Mouse (Mus musculus): ENCODE data around the gene Ppp6c. TPM values are rescaled to one million over a fixed set of nuclear protein-coding genes. Genes with fewer than 3 reads are reported as not detected.
"Not testable (repeated sequence)": the region's sequence is repeated elsewhere in the genome, so short reads cannot be mapped to it uniquely, and the experiment has no call there.

The Ppp6c gene
- total RNA-seq (2021) = 10 to 100 TPM; 54.6 to 56.5 TPM
- long read RNA-seq, experiment 1, full-length matches to known transcripts = 44 of 50 reads
- long read RNA-seq, experiment 1, partial matches to known transcripts = 2 of 50 reads
- long read RNA-seq, experiment 1, other reads (novel, unspliced or antisense) = 4 of 50 reads
- long read RNA-seq, experiment 2, full-length matches to known transcripts = 68 of 75 reads
- long read RNA-seq, experiment 2, partial matches to known transcripts = 2 of 75 reads
- long read RNA-seq, experiment 2, other reads (novel, unspliced or antisense) = 5 of 75 reads

GRCm38 (mm10) chr2:39226019-39226640, at the start of gene Ppp6c:
Gene Ppp6c (minus strand): TSS chr2:39226451.
- peak; percentile 91 for DNase-seq

GRCm38 (mm10) chr2:39268357-39268756, 42.1 kb upstream of the Ppp6c start:
- DNase-seq = no peak

- not testable (repeated sequence) for DNase-seq
These were observed 26.0 kb upstream of the Ppp6c start for GRCm38 (mm10) chr2:39252275-39252674.

- DNase-seq = not testable (repeated sequence)
These were observed 20.6 kb upstream of the Ppp6c start for GRCm38 (mm10) chr2:39246862-39247261.

- no peak for DNase-seq
These were observed 480 bp upstream of the Ppp6c start for GRCm38 (mm10) chr2:39226731-39227130.

- DNase-seq = not testable (repeated sequence)
These were observed 776 bp downstream of the Ppp6c start for GRCm38 (mm10) chr2:39225331-39226018.

DNA sequence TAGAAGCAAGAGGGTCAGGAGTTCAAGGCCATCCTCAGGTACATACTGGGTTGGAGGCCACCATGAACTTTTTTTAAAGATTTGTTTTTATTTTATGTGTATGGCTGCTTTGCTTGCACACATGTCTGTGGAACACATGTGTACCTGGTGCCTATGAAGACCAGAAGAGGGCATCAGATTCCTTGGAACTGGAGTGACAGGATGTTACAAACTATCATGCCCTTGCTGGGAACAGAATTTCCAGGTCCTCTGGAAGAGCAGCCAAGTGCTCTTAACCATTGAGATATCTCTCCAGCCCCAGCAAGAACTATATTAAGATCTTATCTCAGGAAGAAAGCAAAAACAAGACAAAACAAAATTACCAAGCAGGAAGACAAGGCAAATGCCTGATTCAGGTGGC, 1.6 kb downstream of the Ppp6c start:
- DNase-seq = no peak

DNA sequence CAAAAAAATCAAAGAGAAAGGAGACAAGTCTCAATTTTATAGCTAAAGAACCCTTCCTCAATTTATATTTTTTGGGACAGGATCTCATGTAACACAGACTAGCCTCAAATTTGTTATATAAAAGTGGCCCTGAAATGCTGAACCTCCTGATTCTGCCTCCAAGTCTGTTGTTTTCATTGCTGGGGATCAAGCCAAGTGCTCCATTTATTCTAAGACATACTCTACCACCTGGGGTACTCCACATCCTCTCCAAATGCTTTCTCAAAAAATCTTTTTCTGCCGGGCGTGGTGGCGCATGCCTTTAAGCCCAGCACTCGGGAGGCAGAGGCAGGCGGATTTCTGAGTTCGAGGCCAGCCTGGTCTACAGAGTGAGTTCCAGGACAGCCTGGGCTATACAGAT, 6.2 kb downstream of the Ppp6c start:
- no peak for DNase-seq

- DNase-seq = no peak
These were observed 7.2 kb downstream of the Ppp6c start for GRCm38 (mm10) chr2:39219034-39219433.

DNA sequence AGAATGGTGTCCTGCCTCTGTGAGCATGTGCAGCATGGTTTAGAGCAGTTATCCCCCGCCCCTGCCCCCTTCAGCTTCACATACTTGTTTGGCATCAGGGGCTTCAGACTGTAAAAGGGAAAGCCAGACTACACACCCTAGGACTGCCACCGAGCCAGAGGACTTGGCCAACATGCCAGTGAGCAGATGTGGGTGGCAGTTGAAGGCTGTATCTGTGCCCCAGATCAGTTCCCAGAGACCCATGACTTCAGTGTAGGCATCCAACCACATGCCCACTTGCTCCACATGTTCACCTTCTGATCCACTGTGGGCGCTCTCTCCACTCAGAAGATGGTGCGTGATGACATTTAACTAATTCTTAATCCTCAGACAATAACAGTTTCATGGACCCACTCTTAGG, 9.1 kb downstream of the Ppp6c start:
- no peak for DNase-seq

- no peak for DNase-seq
These were observed 15.5 kb downstream of the Ppp6c start for GRCm38 (mm10) chr2:39210738-39211137.

- no peak for DNase-seq
These were observed 22.9 kb downstream of the Ppp6c start for GRCm38 (mm10) chr2:39203359-39203758.

- DNase-seq = no peak
These were observed 31.4 kb downstream of the Ppp6c start for GRCm38 (mm10) chr2:39194809-39195208.

- peak; percentile 98 for DNase-seq
These were observed 35.6 kb downstream of the Ppp6c start, which contains the start of gene Scai for GRCm38 (mm10) chr2:39190561-39191056. Gene Scai (minus strand): TSS chr2:39190734.

GRCm38 (mm10) chr2:39189961-39190560, 36.2 kb downstream of the Ppp6c start:
- no peak for DNase-seq

GRCm38 (mm10) chr2:39185942-39186341, 40.3 kb downstream of the Ppp6c start:
- DNase-seq = no peak

DNA sequence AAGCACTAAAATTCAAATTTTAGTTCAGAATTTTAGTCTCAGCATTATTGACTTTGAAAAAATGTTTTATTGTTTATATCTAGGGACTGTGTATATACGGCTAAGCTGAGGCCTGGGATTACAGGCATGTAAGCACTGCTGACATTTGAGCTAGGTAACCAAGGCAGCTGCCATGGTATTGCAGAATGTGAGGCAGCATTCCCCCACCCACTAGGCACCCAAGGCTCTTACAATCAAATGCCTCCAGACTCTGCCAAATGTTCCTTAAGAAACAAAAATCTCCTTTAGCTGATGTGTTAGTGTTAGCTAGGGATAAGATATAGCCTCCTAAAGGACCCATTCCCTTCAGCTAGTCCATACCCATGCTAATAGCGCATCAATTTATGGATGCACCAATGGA, 42.7 kb downstream of the Ppp6c start:
- no peak for DNase-seq

GRCm38 (mm10) chr2:39160996-39161395, 65.3 kb downstream of the Ppp6c start:
- DNase-seq = no peak

GRCm38 (mm10) chr2:39157916-39158315, 68.3 kb downstream of the Ppp6c start:
- no peak for DNase-seq

DNA sequence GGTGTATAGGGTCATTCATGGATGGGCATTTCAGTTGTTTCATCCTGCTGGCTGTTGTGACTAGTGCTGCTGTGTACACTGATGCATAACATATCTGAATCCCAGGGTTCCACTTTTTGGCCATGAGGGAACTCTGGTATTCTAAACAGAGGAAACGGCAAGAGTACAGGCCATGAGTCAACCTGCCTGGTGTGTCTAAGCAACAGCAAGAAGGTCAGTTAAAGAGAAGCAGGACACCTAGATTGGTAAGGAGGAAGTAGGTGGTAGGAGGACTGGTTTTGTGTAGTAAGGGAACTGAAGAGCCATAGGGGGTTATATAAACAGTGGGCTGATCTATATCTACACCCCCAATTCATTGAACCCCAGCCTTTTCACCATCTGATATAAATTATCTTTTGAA, 69.4 kb downstream of the Ppp6c start:
- DNase-seq = no peak

- no peak for DNase-seq
These were observed 75.3 kb downstream of the Ppp6c start for GRCm38 (mm10) chr2:39150943-39151342.

DNA sequence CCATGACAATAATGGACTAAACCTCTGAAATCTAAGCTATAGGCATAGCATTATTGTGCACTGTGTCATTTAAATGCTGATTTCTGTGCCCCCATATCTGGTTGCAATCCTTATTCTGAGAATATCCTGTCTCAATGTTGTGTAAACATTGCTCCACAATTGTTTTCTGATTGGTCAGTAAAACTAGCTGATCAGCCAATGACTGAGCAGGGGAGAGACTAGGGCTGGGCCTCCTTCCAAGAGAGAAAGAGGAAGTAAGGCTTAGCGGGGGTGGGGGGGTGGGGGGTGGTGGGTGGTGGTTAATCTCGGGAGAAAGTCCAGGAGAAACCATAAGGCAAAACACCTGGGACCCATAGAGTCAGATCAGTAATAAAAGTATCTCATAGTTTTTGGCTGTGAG, 78.2 kb downstream of the Ppp6c start:
- DNase-seq = no peak

GRCm38 (mm10) chr2:39146469-39146868, 79.8 kb downstream of the Ppp6c start:
- no peak for DNase-seq

All from gastrocnemius, postnatal 25 days (tissue).